Mouse (Mus musculus) embryonic facial prominence, embryonic 10.5 days (tissue): ENCODE data around the gene Map2k6. TPM values are rescaled to one million over a fixed set of nuclear protein-coding genes. Genes with fewer than 3 reads are reported as not detected.

Experiments
- DNase-seq: peaks from one replicate; pipeline ENCODE4 v3.0.0-alpha.2; 2017; ENCODE audit warnings: low spot score
- H3K27ac ChIP-seq: fragments of 300-500 bp; sonication (generic); replicated peaks from 2 replicates; pipeline ENCODE4 v1.5.1; 2016; ENCODE audit warnings: mild to moderate bottlenecking
- H3K27me3 ChIP-seq: fragments of 300-500 bp; sonication (generic); replicated peaks from 2 replicates; pipeline ENCODE4 v1.6.1; 2016; ENCODE audit warnings: low read depth, mild to moderate bottlenecking; ENCODE audit not compliant: poor library complexity, severe bottlenecking
- H3K36me3 ChIP-seq: fragments of 300-500 bp; sonication (generic); replicated peaks from 2 replicates; pipeline ENCODE4 v1.6.1; 2016; ENCODE audit warnings: mild to moderate bottlenecking, moderate library complexity
- H3K4me1 ChIP-seq: fragments of 300-500 bp; sonication (generic); 2 replicates; pipeline ENCODE4 v1.6.1; 2016
- H3K4me3 ChIP-seq: fragments of 300-500 bp; sonication (generic); 2 replicates; pipeline ENCODE4 v1.5.1; 2016; ENCODE audit warnings: mild to moderate bottlenecking, moderate library complexity
- H3K9me3 ChIP-seq: fragments of 300-500 bp; sonication (generic); 2 replicates; pipeline ENCODE4 v1.6.1; 2016; ENCODE audit warnings: mild to moderate bottlenecking
- WGBS: fragments of 180-500 bp; shearing (Covaris S2); methylation state at CpG from one replicate; pipeline ENCODE4 v1.1.7; 2016; 5-methylcytosine and 5-hydroxymethylcytosine counted together
- polyA plus RNA-seq: library from polyadenylated mRNA; unstranded; fragments of >200 nt; fragmentation: Nextera tagmentation; extraction: Ambion mirVana; gene quantifications from 2 replicates; pipeline ENCODE4 v1.2.1, GENCODE M21; 2016

The Map2k6 gene
- polyA plus RNA-seq, 1 experiment from 2014 or later, result 46.4 TPM

DNA sequence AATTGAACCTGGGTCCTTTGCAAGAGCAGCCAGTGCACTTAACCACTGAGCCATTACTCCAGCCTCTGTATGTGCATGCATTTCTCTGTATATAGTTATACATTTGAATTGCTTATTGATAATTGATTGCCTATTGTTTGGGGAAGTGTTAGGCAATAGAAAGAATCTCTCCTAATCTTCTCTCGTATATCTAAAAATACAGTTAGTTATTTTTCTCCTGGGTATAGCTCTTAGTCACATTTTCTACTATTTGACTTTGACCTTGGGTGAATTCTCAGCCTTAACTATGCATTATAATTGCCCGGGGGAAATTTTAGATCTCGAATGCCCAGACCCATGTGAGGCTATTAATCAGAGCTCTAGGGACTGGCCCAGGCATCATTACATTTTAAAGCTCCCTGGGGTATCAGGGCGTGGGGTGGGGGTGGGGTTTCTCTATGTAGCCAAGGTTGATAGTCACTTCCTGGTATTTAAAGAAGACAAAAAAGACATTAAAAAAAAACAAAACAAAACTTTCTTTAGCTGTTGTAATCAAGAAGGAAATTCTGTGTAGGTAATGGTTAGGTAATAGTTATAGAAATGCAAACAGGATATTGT, 39.9 kb downstream of the Map2k6 start:
- peaks cover 46% of the 10 kb centered on the region for H3K36me3 ChIP-seq
- H3K4me3 ChIP-seq, result no peak overlapping the region
- peaks cover 8% of the 10 kb centered on the region; the same call in 1 of the 2 replicates for H3K9me3 ChIP-seq
- 80% methylated on average over 4 of the region's 4 CpGs for WGBS
- no peak for DNase-seq
- H3K27me3 ChIP-seq, result no peaks in the 10 kb centered on the region
- H3K4me1 ChIP-seq, result peaks cover 14% of the 10 kb centered on the region
- no peak overlapping the region for H3K27ac ChIP-seq

DNA sequence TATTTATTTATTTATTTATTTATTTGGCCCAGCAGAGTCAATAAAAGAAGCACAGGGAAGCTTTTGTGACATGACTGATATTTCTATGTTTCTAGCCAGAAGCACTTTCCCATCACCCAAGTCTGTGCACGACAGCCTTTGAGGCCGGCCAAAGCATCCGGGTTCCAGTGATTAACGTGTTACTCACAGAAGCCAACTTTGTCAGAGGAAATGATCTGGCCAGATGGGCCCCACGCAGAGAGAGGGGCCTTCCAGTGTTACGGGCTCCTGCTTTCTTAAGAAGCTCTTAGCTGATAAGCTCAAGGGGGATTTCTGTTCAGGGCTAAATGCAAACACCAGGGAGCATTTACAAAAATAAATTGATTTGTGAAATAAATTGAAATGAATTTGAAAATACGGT, 40.4 kb downstream of the Map2k6 start:
- no peak for DNase-seq
- Histone ChIP-seq H3K4me3 (no peak overlapping the region), H3K36me3 (peaks cover 43% of the 10 kb centered on the region), H3K4me1 (peaks cover 14% of the 10 kb centered on the region), H3K27ac (no peak overlapping the region), H3K9me3 (peaks cover 8% of the 10 kb centered on the region; the same call in 1 of the 2 replicates), H3K27me3 (no peaks in the 10 kb centered on the region)
- 80% methylated on average over 7 of the region's 7 CpGs for WGBS

DNA sequence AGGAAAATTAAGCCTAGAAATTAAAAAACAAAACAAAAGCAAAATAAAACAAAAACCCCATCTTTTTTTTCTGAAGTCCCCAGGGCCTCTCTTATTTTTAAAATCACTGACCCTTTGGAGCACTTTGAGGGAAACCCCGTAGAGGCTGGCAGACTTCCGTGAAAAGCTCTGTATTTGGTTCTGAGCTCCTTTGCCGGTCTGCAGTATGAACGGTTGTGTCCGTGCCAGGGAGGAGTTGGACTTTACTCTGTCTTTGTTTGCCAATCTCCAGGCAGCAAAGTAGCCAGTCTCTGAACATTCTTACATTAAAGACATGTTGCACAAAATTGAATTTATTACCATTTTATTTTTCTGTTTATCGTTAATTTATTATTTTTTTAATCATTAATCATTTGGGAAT, 45.7 kb downstream of the Map2k6 start:
- H3K36me3 ChIP-seq, result peaks cover 21% of the 10 kb centered on the region
- H3K9me3 ChIP-seq, result peaks cover 8% of the 10 kb centered on the region; the same call in 1 of the 2 replicates
- H3K27ac ChIP-seq, result no peak overlapping the region
- 87% methylated on average over 6 of the region's 6 CpGs for WGBS
- no peak for DNase-seq
- H3K4me1 ChIP-seq, result peaks cover 26% of the 10 kb centered on the region
- H3K27me3 ChIP-seq, result no peaks in the 10 kb centered on the region
- no peak overlapping the region for H3K4me3 ChIP-seq

DNA sequence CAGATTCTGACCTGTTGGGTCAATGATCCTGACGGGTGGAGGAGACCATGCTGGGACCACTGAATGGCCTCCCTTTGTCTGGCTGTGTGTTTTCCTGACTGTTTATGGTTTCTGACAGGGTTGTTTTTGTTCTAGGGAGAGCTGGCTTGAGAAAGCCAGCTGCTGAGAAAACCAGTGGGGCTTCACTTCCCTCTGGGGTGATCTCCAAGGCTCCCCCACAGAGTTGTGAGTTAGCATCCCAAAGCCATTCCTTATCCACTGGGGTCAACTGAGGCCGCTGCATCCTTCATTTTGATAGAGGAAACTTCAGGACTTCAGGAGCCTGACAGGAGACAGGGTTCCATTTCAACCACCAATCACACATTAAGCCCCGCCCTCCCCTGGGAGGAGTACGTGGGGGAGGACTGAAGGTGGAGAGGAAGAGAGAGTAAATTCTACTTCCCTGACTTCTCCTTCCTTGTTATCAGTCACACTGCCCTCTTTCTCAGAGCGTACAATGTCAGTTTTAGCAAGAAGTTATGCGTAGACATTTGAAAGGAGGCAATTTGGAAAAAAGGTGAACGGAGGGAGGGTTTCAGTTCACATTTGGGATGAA, 49.3 kb downstream of the Map2k6 start:
- H3K4me1 ChIP-seq, result peaks cover 37% of the 10 kb centered on the region
- H3K36me3 ChIP-seq, result peaks cover under 1% of the 10 kb centered on the region
- DNase-seq, result peak; percentile 61
- no peaks in the 10 kb centered on the region for H3K9me3 ChIP-seq
- peak overlapping the region; percentile 48 for H3K4me3 ChIP-seq
- peak overlapping the region; percentile 55 for H3K27ac ChIP-seq
- WGBS, result 4% methylated on average over 7 of the region's 7 CpGs
- H3K27me3 ChIP-seq, result no peaks in the 10 kb centered on the region

DNA sequence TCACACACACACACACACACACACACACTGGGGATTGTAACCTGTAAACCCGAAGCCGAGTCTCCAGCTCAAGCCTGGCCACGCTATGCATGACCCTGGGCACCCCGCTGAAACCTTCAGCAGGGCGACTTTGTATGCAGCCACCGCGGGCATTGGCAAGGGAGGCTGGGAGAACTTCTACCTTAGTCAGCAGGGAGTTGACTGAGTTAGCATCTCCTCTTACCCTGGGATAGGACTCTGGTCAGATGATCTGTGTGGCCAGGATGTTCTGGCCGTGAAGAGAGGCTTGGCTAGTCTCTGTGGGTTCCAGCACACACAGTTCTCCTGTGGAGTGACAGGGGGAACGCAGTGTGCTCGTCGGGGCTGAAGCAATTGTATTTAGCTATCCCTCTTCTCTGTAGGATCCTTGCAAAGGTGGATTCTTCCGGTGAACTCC, 49.8 kb downstream of the Map2k6 start:
- Histone ChIP-seq H3K9me3 (no peaks in the 10 kb centered on the region), H3K36me3 (peaks cover 5% of the 10 kb centered on the region), H3K27ac (peak overlapping the region; percentile 55), H3K4me1 (peaks cover 37% of the 10 kb centered on the region), H3K4me3 (peak overlapping the region; percentile 48), H3K27me3 (no peaks in the 10 kb centered on the region)
- DNase-seq, result peak; percentile 42
- WGBS, result 1% methylated on average over 12 of the region's 12 CpGs

DNA sequence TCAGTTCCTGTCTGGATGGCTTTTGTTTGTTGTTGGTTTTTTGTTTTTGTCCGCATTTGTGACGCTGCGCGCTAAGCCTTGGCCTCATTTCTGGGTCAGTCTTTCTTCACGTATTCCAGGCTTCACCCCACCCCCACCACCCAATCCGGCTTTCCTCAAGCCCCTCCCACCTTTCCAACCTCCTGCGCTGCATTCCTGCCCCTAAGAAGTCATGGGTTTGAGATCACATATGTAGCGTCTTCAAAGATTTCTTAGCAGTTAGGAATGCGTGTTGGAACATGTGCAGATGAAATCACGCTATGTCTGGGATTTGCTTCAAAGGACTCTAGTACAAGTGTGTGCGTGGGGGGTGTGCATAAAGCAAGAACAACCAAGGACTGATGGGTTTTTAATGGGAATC, 50.3 kb downstream of the Map2k6 start:
- Histone ChIP-seq H3K4me1 (peaks cover 37% of the 10 kb centered on the region), H3K36me3 (peaks cover 5% of the 10 kb centered on the region), H3K4me3 (peak overlapping the region; percentile 48), H3K27ac (peak overlapping the region; percentile 55; the same call in 1 of the 2 replicates), H3K9me3 (no peaks in the 10 kb centered on the region), H3K27me3 (no peaks in the 10 kb centered on the region)
- peak; percentile 56 for DNase-seq
- 8% methylated on average over 11 of the region's 11 CpGs for WGBS

DNA sequence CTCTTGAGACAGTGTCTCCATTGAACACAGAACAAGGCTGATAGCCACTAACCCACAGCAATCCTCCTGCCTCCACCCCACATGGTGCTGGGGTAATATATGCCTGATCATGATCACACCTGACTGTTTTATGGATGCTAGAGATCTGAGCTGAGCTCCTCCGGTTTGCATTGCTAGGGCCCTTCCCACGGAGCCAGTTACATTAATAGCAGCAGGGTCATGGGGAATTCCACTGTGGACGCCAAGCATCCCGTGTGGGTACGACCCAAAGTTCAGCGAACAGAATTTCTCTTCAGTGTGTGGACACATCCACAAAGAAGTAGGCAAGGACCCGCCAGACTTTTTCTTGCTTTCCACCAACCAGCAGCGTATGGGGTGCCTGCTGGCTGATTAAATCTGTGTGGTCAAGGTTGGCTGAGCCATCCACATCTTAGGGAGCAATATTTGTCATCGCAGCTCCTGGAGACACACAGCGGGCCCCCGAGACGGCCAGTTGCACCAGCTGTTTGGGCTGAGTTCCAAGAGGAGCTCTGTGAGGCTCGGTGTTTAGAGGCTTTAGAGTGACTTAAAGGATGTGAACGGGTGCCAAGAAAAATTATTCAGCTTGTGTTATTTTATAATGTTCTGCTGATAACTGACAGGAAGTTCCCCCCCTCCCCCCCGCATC, 51.3 kb downstream of the Map2k6 start:
- Histone ChIP-seq H3K4me3 (no peak overlapping the region), H3K9me3 (no peaks in the 10 kb centered on the region), H3K27me3 (no peaks in the 10 kb centered on the region), H3K4me1 (peaks cover 37% of the 10 kb centered on the region), H3K27ac (no peak overlapping the region), H3K36me3 (peaks cover 5% of the 10 kb centered on the region)
- DNase-seq, result no peak
- WGBS, result 85% methylated on average over 15 of the region's 15 CpGs

DNA sequence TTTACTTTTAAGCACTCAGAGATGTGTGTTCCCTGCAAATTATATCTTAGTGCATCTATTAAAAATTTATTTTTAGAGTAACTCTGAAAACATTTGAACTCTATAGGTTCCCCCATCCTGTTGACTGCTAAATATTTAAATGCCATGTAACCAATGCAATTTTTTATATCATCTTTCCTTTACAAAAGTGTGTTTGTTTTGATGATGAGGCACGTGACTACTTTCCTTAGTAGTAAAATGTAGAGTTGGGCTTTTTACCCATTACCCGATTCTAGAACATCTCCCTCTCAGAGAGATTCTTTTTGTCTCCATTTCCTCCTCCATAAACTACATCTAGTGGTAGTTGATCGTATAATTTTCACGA, 51.8 kb downstream of the Map2k6 start:
- H3K36me3 ChIP-seq, result peaks cover 5% of the 10 kb centered on the region
- no peak overlapping the region for H3K27ac ChIP-seq
- H3K9me3 ChIP-seq, result no peaks in the 10 kb centered on the region
- no peak overlapping the region for H3K4me3 ChIP-seq
- WGBS, result 95% methylated on average over 4 of the region's 4 CpGs
- H3K27me3 ChIP-seq, result no peaks in the 10 kb centered on the region
- peaks cover 38% of the 10 kb centered on the region for H3K4me1 ChIP-seq
- no peak for DNase-seq

DNA sequence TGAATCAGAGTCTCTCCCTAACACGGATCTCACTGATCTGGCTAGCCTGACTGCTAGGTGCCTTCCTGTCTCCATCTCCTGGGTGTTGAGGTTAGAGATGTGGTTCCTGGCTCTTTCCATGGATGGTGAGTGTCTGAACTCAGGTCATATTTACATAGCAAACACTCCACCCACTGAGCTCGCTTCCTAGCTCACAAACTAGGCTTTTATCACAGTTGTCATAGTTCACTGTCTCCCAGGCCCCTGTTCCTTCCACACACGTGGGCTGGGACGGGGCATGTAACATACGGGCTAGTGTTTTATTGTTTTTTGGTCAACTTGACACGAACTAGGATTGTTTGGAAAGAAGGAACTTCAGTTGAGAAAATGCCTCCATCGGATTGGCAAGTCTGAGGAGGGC, 52.7 kb downstream of the Map2k6 start:
- Histone ChIP-seq H3K9me3 (no peaks in the 10 kb centered on the region), H3K4me3 (no peak overlapping the region), H3K4me1 (peaks cover 42% of the 10 kb centered on the region), H3K27ac (no peak overlapping the region), H3K27me3 (no peaks in the 10 kb centered on the region), H3K36me3 (peaks cover 5% of the 10 kb centered on the region)
- DNase-seq, result no peak
- 89% methylated on average over 7 of the region's 7 CpGs for WGBS

DNA sequence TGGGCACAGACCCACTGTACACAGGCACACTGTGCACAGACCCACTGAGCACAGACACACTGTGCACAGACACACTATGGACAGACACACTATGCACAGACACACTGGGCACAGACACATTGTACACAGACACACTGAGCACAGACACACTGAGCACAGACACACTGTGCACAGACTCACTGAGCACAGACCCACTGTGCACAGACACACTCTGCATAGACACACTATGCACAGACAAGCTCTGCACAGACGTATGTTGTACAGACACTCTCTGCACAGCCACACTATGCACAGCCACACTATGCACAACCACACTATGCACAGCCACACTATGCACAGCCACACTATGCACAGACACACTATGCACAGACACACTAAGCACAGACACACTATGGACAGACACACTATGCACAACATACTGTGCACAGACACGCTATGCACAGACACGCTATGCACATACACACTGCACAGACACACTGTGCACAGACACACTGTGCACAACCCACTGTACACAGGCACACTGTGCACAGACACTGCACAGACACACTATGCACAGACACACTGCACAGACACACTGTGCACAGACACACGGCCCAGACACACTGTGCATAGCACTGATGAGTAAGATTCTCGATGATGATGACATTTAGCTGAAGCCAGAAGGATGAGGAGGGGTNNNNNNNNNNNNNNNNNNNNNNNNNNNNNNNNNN, 54.7 kb downstream of the Map2k6 start:
- WGBS, result 95% methylated on average over 5 of the region's 5 CpGs

DNA sequence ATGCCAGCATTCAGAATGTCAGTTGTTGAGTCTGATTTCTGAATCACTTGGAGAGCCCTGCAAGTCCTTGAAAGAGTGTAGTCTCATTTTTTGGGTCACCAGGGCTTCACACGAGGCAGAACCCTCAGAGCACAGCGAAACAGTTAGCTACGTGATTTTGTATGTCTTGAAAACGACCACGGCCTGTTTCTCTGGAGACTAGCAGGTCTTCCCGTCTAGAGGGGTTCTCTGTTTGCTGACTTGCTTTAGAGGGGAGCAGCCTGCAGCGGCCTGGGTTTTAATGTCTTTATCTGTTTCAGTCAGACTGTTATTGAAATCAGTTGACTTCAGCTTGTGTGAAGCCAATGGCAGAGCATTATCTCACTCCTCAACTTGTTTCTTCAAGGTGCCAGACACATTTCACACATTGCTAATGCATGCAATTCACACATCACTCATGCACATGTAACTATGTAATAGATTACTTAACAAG, 58.6 kb downstream of the Map2k6 start:
- Histone ChIP-seq H3K27ac (no peak overlapping the region), H3K4me1 (peaks cover 20% of the 10 kb centered on the region), H3K36me3 (peaks cover 5% of the 10 kb centered on the region), H3K9me3 (no peaks in the 10 kb centered on the region), H3K4me3 (no peak overlapping the region), H3K27me3 (no peaks in the 10 kb centered on the region)
- 89% methylated on average over 7 of the region's 7 CpGs for WGBS
- DNase-seq, result no peak

More for the DNA sequence above, 54.7 kb downstream of the Map2k6 start:
- H3K4me3 ChIP-seq, result no peak overlapping the region
- H3K36me3 ChIP-seq, result peaks cover 5% of the 10 kb centered on the region
- no peaks in the 10 kb centered on the region for H3K27me3 ChIP-seq
- no peaks in the 10 kb centered on the region for H3K9me3 ChIP-seq
- no peak for DNase-seq
- peaks cover 27% of the 10 kb centered on the region for H3K4me1 ChIP-seq
- no peak overlapping the region for H3K27ac ChIP-seq

DNA sequence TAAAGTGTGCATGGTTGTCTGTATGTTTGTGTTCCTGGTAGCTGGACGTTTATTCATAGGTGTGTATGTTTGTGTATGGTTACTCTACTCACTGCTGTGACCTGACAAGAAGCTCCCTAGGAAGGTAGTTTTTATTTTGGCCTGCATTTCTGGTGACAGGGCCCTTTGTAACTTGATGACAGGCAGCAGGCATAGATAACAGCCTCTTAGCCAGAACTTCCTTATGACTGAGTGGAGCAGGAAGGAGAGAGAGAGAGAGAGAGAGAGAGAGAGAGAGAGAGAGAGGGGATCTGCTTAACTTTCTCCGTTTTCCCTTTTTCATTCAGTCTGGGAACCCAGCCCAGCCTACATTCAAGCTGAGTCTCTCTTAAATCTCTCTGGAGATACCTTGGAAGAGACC, 61.6 kb downstream of the Map2k6 start:
- H3K4me1 ChIP-seq, result peaks cover 20% of the 10 kb centered on the region
- H3K36me3 ChIP-seq, result no peaks in the 10 kb centered on the region; the same call in 1 of the 2 replicates
- no peaks in the 10 kb centered on the region for H3K9me3 ChIP-seq
- 45% methylated on average over 2 of the region's 2 CpGs for WGBS
- H3K4me3 ChIP-seq, result no peak overlapping the region
- no peak overlapping the region for H3K27ac ChIP-seq
- DNase-seq, result no peak
- no peaks in the 10 kb centered on the region for H3K27me3 ChIP-seq
